Mouse (Mus musculus) granulocyte monocyte progenitor cell, adult 5-6 weeks (primary cell): ENCODE results near the gene Plekho1. TPM values are rescaled to one million over a fixed set of nuclear protein-coding genes. Genes with fewer than 3 reads are reported as not detected.
A peak's percentile ranks its signal among the peaks of the same experiment; 100 is the strongest.
"Not testable (repeated sequence)": the region's sequence is repeated elsewhere in the genome, so short reads cannot be mapped to it uniquely, and the experiment has no call there.

Experiments used
- ATAC-seq: replicated peaks from 2 replicates; pipeline ENCODE4 v1.8.0; 2016; ENCODE audit warnings: mild to moderate bottlenecking, moderate TSS enrichment, inconsistent platforms; ENCODE audit not compliant: poor library complexity, severe bottlenecking
- total RNA-seq, 2 experiments: library from RNA; stranded (forward) in 1 of 2; stranded (reverse) in 1 of 2; fragments of 200-712, 200-1000 nt in 1 of 2; fragments of >200 nt in 1 of 2; fragmentation: Nextera tagmentation in 1 of 2; gene quantifications; 2 replicates each; pipeline ENCODE4 v1.2.3; 2014 to 2017

The Plekho1 gene
- total RNA-seq, 2 experiments from 2014 or later = 30.2 to 59.7 TPM

GRCm38 (mm10) chr3:95986001-95986622, 9.7 kb downstream of the Plekho1 start:
- no peak for ATAC-seq

- ATAC-seq = peak; percentile 28
Measured at GRCm38 (mm10) chr3:95985209-95986000, 10.4 kb downstream of the Plekho1 start.

- no peak for ATAC-seq
Measured at GRCm38 (mm10) chr3:95982129-95982528, 13.7 kb downstream of the Plekho1 start.

- no peak for ATAC-seq
Measured at GRCm38 (mm10) chr3:95980276-95980970, 15.4 kb downstream of the Plekho1 start.

- ATAC-seq = 0 out of 2 replicates have a peak, but pooled peaks have one; percentile 10
Measured at GRCm38 (mm10) chr3:95978265-95978664, 17.5 kb downstream of the Plekho1 start.

- peak; percentile 17; the same call in 1 of the 2 replicates for ATAC-seq
Measured at GRCm38 (mm10) chr3:95977587-95977986, 18.2 kb downstream of the Plekho1 start.

GRCm38 (mm10) chr3:95977079-95977478, 18.7 kb downstream of the Plekho1 start:
- peak; percentile 73 for ATAC-seq

GRCm38 (mm10) chr3:95972873-95973634, 22.7 kb downstream of the Plekho1 start:
- peak; percentile 66 for ATAC-seq

GRCm38 (mm10) chr3:95972251-95972872, 23.4 kb downstream of the Plekho1 start:
- peak; percentile 69 for ATAC-seq

GRCm38 (mm10) chr3:95970661-95971060, 25.1 kb downstream of the Plekho1 start:
- ATAC-seq = not testable (repeated sequence)

GRCm38 (mm10) chr3:95969277-95969676, 26.5 kb downstream of the Plekho1 start:
- ATAC-seq = no peak

GRCm38 (mm10) chr3:95965518-95966451, 30.0 kb downstream of the Plekho1 start:
- ATAC-seq = peak; percentile 42

GRCm38 (mm10) chr3:95963681-95964080, 32.1 kb downstream of the Plekho1 start:
- no peak for ATAC-seq

- ATAC-seq = no peak
Measured at GRCm38 (mm10) chr3:95963230-95963629, 32.6 kb downstream of the Plekho1 start.

- ATAC-seq = not testable (repeated sequence)
Measured at GRCm38 (mm10) chr3:95962182-95962581, 33.6 kb downstream of the Plekho1 start.

- no peak for ATAC-seq
Measured at GRCm38 (mm10) chr3:95959807-95960206, 36.0 kb downstream of the Plekho1 start.

GRCm38 (mm10) chr3:95959082-95959481, 36.7 kb downstream of the Plekho1 start:
- ATAC-seq = peak; percentile 68

- 0 out of 2 replicates have a peak, but pooled peaks have one; percentile 32 for ATAC-seq
Measured at GRCm38 (mm10) chr3:95957359-95958148, 38.2 kb downstream of the Plekho1 start.
